Mouse (Mus musculus): ENCODE measurements around the gene Gpr152.

GRCm38 (mm10) chr19:4125741-4126696 lies 13.6 kb upstream of the Gpr152 start, which contains the start of gene Aip:
- TF ChIP-seq CTCF (IDR thresholded peaks at IDR 0.05; ENCODE audit: insufficient read depth, low read length) (peak; percentile 37), POLR2A (IDR thresholded peaks at IDR 0.05; ENCODE audit: borderline replicate concordance, extremely low read depth, low read depth, low read length) (0 out of 2 replicates have a peak, but pooled peaks have one; percentile 35)
